Mouse (Mus musculus) hindbrain, embryonic 10.5 days (tissue): ENCODE results near the gene Cyp46a1. TPM values are rescaled to one million over a fixed set of nuclear protein-coding genes. Genes with fewer than 3 reads are reported as not detected.

Experiments used
- DNase-seq: peaks from one replicate; pipeline ENCODE4 v3.0.0-alpha.2; 2017; ENCODE audit warnings: low spot score
- H3K27ac ChIP-seq: fragments of 300-500 bp; sonication (generic); 2 replicates; pipeline ENCODE4 v1.5.1; 2016; ENCODE audit warnings: mild to moderate bottlenecking, moderate library complexity
- H3K27me3 ChIP-seq: fragments of 300-500 bp; sonication (generic); 2 replicates; pipeline ENCODE4 v1.6.1; 2016; ENCODE audit warnings: mild to moderate bottlenecking; ENCODE audit not compliant: poor library complexity, insufficient read depth, severe bottlenecking
- H3K36me3 ChIP-seq: fragments of 300-500 bp; sonication (generic); 2 replicates; pipeline ENCODE4 v1.6.1; 2016; ENCODE audit warnings: mild to moderate bottlenecking, moderate library complexity
- H3K4me1 ChIP-seq: fragments of 300-500 bp; sonication (generic); replicated peaks from 2 replicates; pipeline ENCODE4 v1.6.1; 2016; ENCODE audit warnings: mild to moderate bottlenecking
- H3K4me3 ChIP-seq: fragments of 300-500 bp; sonication (generic); 2 replicates; pipeline ENCODE4 v1.5.1; 2016; ENCODE audit warnings: mild to moderate bottlenecking, moderate library complexity
- H3K9me3 ChIP-seq: fragments of 300-500 bp; sonication (generic); 2 replicates; pipeline ENCODE4 v1.6.1; 2016; ENCODE audit warnings: mild to moderate bottlenecking, moderate library complexity
- WGBS: fragments of 180-500 bp; shearing (Covaris S2); methylation state at CpG from one replicate; pipeline ENCODE4 v1.1.7; 2016; 5-methylcytosine and 5-hydroxymethylcytosine counted together
- polyA plus RNA-seq: library from polyadenylated mRNA; unstranded; fragments of >200 nt; fragmentation: Nextera tagmentation; extraction: Ambion mirVana; gene quantifications from 2 replicates; pipeline ENCODE4 v1.2.1, GENCODE M21; 2016

The Cyp46a1 gene
- polyA plus RNA-seq, 1 experiment from 2014 or later, result 19.1 TPM

DNA sequence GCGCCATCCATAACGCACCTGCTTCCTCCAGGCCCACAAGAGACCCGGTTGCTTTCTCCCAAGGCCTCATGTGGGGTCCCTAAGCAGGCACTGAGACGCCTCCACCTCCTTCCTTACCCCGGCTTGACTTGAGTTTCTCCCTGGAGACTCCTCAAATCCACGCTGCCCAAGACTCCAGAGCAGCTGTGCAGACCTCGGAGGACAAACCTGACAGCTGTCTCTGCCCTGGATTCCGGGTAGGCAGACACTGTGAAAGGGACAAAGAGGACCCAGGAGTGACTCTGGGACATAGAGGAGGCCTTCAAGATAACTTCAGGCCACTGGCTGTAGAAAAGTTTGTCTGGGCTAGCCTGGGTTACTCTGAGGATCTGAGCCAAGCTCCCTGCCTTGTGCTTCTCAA, 40.5 kb downstream of the Cyp46a1 start:
- no peak overlapping the region for H3K4me3 ChIP-seq
- no peak overlapping the region for H3K27ac ChIP-seq
- peaks cover 39% of the 10 kb centered on the region for H3K4me1 ChIP-seq
- H3K27me3 ChIP-seq, result no peaks in the 10 kb centered on the region
- WGBS, result 87% methylated on average over 8 of the region's 8 CpGs
- H3K36me3 ChIP-seq, result no peaks in the 10 kb centered on the region
- no peak for DNase-seq
- H3K9me3 ChIP-seq, result no peaks in the 10 kb centered on the region

DNA sequence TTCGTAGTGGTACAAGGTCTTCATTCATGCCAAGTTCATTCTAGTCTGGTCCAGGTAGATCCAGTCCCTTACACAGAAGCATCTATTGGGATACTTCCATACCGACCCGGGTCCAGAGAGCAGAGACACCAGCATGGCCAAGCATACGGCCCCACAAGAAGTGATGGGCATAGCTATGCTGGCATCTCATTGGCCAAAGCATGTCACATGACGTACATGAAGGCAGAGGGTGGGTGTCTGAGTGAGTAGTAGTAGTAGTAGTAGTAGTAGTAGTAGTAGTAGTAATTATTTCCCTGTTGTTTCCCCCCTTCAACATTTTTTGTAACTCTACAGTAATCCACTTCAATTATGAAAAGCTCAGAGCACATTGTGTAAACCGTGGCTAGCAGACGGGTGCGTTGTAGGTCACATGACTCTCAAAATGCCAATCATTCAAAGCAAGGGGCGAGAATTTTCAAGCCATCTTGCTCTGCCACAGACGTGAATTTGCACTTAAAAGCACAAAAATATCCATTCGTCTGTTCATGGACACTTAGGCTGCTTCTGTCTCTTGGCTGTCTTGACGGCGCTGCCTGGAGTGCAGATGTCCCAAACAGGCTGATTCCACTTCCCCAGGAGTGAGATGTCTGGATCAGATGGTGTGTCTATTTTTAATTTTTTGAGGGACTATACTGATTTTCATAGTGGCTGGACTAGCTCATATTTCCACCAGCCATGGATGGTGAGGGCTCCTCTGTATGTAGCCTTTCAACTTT, 44.4 kb downstream of the Cyp46a1 start:
- no peak for DNase-seq
- Histone ChIP-seq H3K27me3 (0 out of 2 replicates have a peak, but pooled peaks cover 2% of the 10 kb centered on the region), H3K9me3 (no peaks in the 10 kb centered on the region), H3K36me3 (no peaks in the 10 kb centered on the region), H3K27ac (no peak overlapping the region), H3K4me1 (peaks cover 14% of the 10 kb centered on the region; the same call in 1 of the 2 replicates), H3K4me3 (no peak overlapping the region)
- WGBS, result 90% methylated on average over 13 of the region's 13 CpGs

DNA sequence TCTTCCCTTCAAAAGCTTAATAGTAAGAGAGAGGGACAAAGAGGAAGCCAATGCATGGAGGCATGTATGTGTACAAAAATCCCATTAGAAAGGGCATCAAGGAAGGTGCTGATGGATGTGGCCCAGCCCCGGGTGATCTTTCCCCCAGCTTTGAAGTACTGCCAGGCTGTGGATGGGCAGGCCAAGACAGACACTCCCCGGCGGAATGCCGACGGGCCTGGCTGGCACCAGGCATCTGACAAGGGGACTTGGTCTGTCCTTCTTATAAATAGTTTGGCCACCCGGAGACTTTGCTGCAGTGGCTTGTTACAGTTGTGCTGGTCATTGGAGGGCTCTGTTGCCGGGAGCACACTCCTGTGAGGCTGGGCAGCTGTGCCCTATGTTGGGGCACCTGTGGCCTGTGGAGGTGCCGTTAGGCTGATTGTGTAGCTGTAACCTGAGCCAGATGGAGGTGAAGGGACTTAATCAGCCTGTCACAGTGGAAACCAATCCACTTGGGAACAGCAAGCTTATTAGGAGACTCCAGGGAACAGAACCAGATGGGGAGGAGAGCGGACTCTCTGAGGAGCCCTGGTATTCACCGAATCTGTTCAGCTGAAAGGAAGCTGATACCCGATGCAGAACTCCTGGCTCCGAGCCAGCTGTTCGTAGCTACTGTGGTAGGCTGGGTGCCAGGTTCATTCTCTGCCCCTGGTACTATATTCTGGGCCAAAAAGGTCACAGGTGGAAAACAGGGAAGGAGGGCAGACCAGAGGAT, 52.5 kb downstream of the Cyp46a1 start:
- no peak for DNase-seq
- no peaks in the 10 kb centered on the region for H3K36me3 ChIP-seq
- peak overlapping the region; percentile 31; the same call in 1 of the 2 replicates for H3K27ac ChIP-seq
- no peaks in the 10 kb centered on the region for H3K9me3 ChIP-seq
- H3K27me3 ChIP-seq, result peaks cover 4% of the 10 kb centered on the region; the same call in 1 of the 2 replicates
- H3K4me1 ChIP-seq, result peaks cover 29% of the 10 kb centered on the region
- 76% methylated on average over 13 of the region's 13 CpGs for WGBS
- H3K4me3 ChIP-seq, result no peak overlapping the region

DNA sequence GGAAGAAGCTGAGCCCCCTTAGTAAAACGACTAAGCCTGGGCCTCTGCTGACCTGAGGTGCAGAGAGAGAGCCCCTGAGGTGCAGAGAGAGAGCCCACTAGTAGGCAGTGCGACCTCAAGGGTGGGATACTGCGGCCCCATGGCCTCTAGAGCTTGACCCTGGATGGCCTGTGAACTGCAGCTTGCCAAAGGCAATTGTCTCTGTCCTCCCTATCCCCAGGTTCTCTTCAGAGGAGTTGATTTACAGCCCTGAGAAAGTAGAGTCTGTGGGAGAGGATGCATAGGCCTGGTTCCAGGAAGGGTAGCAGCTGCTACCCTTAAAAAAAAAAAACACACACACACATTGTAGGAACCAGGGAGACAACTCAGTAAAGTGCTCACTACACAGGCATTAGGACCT, 55.5 kb downstream of the Cyp46a1 start:
- WGBS, result 23% methylated on average over 3 of the region's 3 CpGs
- Histone ChIP-seq H3K27me3 (peaks cover 4% of the 10 kb centered on the region; the same call in 1 of the 2 replicates), H3K9me3 (no peaks in the 10 kb centered on the region), H3K4me1 (peaks cover 53% of the 10 kb centered on the region), H3K27ac (peak overlapping the region; percentile 3; the same call in 1 of the 2 replicates), H3K4me3 (no peak overlapping the region), H3K36me3 (no peaks in the 10 kb centered on the region)
- no peak for DNase-seq

DNA sequence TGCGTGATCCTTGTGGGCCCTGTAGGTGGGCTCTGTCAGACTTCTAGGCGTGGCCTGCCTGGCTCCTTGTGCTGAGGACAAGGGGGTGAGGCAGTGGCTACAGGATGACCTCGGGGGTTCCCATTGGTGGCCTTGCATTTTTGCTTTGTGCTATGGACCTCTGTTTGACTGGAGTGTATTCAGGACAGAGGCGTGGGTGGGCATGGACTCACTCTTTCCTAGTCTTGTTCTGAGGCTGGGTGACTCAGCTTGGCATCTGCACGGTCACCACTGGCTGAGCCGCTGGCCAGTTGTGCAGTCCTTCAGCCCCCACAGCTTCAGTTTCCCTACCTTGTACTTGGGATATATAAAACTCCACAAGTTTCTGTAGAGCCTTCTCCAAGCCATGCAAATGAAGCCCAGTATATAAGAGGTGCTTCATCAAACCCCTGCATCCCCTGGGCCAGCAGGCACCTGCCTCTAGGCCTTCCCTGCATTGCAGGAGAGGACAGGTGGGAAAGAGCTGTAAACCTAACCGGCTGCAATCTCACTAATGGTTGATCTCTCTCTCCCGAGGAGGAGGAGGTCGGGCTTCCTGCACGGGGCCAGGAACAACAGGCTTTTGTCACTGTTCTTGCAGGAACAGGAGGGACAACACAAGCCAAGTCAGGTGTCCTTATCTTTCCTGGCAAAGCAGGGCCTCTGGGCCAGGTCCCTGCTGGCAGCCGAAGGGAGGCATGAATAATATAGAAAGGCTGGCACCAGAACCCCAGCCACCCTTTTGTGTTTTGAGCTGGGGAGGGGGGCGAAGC, 58.3 kb downstream of the Cyp46a1 start:
- H3K4me1 ChIP-seq, result peaks cover 68% of the 10 kb centered on the region
- 76% methylated on average over 12 of the region's 12 CpGs for WGBS
- no peak for DNase-seq

DNA sequence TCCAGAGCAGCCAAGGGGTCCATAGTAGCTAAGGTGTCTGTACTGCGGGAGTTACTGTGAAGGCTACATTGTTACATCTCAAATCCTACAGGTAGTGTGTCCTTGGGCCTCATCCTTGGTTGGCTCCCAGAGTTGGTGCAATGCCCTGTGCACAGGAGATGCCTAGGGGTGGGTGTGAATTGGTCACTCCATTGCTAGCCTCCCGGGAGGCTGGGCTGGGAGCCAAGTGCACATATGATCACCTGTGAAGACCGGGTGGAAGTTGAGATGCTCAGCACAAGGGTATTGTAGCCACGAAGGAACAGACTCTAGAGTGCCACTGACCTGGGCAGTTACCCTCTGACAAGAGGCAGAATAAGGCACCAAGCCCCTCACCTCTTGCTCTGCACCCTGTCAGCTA, 58.9 kb downstream of the Cyp46a1 start:
- no peak for DNase-seq
- WGBS, result 88% methylated on average over 4 of the region's 4 CpGs
- Histone ChIP-seq H3K36me3 (no peaks in the 10 kb centered on the region), H3K9me3 (no peaks in the 10 kb centered on the region), H3K27ac (peak overlapping the region; percentile 74), H3K4me3 (no peak overlapping the region), H3K4me1 (peaks cover 65% of the 10 kb centered on the region), H3K27me3 (no peaks in the 10 kb centered on the region)

More for the DNA sequence above, 58.3 kb downstream of the Cyp46a1 start:
- peak overlapping the region; percentile 74 for H3K27ac ChIP-seq
- peaks cover 3% of the 10 kb centered on the region; the same call in 1 of the 2 replicates for H3K27me3 ChIP-seq
- H3K4me3 ChIP-seq, result no peak overlapping the region
- no peaks in the 10 kb centered on the region for H3K9me3 ChIP-seq
- no peaks in the 10 kb centered on the region for H3K36me3 ChIP-seq

DNA sequence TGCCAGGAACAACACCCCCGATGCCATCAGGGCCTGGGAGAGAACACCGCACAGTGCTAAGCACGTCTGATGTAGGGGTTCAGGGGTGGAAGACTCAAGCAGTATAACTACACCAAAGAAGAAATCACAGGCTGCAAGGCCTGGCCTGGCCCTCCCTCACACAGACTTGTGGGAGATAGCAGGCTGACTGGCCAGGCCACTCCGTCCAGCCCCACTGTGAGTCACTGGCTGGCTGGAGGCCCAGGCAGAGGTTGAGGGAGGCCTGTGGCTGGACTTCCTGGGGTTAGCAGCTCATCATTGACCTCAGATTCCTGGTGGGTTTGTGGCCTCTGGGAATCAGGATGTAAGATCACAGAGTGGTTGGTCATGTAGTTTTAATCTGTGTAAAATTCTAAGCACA, 59.5 kb downstream of the Cyp46a1 start:
- H3K4me1 ChIP-seq, result peaks cover 62% of the 10 kb centered on the region
- no peak overlapping the region for H3K4me3 ChIP-seq
- 82% methylated on average over 4 of the region's 4 CpGs for WGBS
- no peaks in the 10 kb centered on the region for H3K36me3 ChIP-seq
- no peaks in the 10 kb centered on the region for H3K27me3 ChIP-seq
- H3K9me3 ChIP-seq, result no peaks in the 10 kb centered on the region
- DNase-seq, result no peak
- H3K27ac ChIP-seq, result peak overlapping the region; percentile 74; the same call in 1 of the 2 replicates

DNA sequence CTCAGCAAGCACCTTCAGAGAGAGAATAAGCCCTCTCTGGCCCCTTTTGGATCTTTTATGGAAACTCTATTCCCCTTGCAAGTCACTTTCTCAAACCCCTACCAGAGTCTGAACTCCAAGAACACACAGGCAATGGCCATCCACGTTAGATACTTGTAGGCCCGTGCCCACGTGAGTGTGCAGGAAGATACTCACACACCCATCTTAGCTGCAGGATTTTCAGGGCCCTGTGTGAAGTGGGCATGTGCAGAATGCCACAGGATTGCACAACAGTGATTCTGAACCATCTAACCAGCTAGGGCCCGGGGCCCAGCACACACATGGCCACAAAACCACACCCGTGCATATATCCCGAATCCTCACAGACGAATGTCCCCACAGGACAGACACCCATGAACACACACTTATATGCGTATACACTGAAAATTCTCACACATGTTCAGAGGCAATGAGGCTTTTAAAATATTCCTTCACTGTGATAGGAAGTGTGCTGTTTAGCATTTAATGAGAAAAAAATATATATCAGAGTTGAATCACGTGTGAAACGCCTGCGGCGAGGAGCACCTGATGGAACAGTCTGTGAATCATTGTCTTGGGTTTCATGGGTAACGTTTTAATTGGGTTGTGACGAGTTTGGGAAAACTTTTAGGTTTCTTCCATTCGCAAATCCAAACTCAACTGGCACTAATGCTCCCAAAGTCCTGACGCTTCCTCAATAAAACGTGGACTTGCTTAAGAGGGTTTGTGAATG, 60.5 kb downstream of the Cyp46a1 start:
- peaks cover 59% of the 10 kb centered on the region for H3K4me1 ChIP-seq

DNA sequence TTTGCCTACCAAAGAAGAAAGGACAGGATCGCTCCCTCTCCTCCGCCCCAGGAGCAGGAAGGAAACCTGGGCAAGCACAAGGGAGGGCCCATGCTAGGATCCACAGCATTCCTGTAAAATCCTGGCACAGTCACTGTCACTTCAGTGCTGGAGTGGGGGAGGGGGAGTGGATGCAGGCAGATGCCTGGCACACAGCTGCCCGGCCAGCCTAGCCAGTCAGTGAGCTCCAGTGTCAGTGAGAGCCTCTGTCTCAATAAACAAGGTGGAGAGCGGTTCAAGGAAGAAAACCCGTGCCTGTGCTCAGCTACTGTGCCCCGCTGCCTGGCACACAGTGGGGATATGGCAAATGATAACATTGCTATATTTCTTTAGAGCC, 61.1 kb downstream of the Cyp46a1 start:
- no peak overlapping the region for H3K4me3 ChIP-seq
- no peaks in the 10 kb centered on the region for H3K27me3 ChIP-seq
- H3K36me3 ChIP-seq, result no peaks in the 10 kb centered on the region
- H3K27ac ChIP-seq, result peak overlapping the region; percentile 90
- DNase-seq, result no peak
- WGBS, result 78% methylated on average over 6 of the region's 6 CpGs
- no peaks in the 10 kb centered on the region for H3K9me3 ChIP-seq
- H3K4me1 ChIP-seq, result peaks cover 55% of the 10 kb centered on the region

More for the DNA sequence above, 60.5 kb downstream of the Cyp46a1 start:
- no peaks in the 10 kb centered on the region for H3K36me3 ChIP-seq
- H3K4me3 ChIP-seq, result no peak overlapping the region
- 91% methylated on average over 17 of the region's 17 CpGs for WGBS
- peak overlapping the region; percentile 90 for H3K27ac ChIP-seq
- H3K9me3 ChIP-seq, result no peaks in the 10 kb centered on the region
- DNase-seq, result no peak
- H3K27me3 ChIP-seq, result no peaks in the 10 kb centered on the region

DNA sequence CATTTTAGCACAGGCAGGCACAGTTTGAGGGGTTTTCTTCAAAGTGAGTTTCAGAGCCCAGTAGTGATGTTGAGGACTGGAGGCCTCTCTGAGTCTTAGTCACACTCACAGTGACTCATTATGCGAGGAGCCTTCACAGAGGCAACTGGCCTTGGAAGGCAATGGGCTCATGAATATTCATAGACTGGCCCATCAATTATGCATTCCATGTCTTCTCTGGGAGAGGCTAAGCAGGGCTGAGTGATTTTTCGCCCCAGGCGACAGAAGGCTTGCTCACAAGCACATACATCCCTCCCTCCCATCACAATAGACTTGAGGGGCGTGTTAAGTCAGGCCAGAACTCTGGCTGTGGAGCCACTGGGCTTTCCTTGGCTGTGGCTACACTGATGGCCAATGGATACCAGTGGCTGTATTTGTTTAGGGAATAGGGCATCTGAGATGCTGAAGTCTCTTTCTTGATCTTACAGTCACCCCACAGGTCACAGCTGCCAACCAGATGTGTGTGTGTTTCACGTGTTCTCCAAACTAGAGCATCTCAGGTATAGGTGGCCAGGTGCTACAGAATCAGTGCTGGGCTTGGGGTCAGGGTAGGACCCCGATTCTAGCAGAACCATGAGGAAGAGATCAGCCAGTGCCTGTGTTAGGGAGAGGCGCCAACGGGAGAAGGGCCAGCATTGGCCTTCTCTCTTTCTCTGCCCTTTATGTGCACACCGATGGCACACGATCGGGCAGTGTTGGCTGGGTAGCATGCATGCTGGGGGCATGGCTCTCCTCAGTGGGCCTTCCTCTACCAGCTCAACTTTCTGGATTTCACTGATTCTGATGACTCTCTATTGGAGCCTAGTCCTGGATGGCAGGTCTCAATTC, 62.1 kb downstream of the Cyp46a1 start:
- Histone ChIP-seq H3K9me3 (no peaks in the 10 kb centered on the region), H3K4me1 (peaks cover 60% of the 10 kb centered on the region), H3K27ac (peak overlapping the region; percentile 90), H3K36me3 (no peaks in the 10 kb centered on the region), H3K4me3 (no peak overlapping the region), H3K27me3 (peaks cover 2% of the 10 kb centered on the region; the same call in 1 of the 2 replicates)
- peak; percentile 85 for DNase-seq
- WGBS, result 61% methylated on average over 11 of the region's 11 CpGs

DNA sequence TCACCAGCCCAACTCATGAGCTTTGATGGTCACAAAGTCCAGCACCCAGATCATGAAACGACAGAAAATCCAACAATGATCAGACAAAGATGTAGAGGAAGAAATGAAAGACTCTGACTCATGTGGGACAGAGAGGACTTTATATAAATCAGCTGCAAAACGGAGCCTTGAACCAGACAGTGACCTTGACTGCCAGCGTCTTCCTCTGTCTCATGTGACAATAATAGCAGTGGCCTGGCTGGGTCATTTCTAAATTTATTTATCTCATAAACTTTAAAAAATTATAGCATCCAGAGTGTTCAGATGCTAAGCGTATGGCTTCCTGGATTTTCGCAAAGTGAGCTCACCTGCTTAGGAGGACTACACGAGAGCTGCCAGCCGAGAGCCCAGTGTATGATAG, 64.5 kb downstream of the Cyp46a1 start:
- no peak for DNase-seq
- H3K4me1 ChIP-seq, result peaks cover 43% of the 10 kb centered on the region
- no peaks in the 10 kb centered on the region for H3K9me3 ChIP-seq
- 87% methylated on average over 7 of the region's 7 CpGs for WGBS
- no peaks in the 10 kb centered on the region for H3K36me3 ChIP-seq
- no peak overlapping the region for H3K4me3 ChIP-seq
- peaks cover 3% of the 10 kb centered on the region; the same call in 1 of the 2 replicates for H3K27me3 ChIP-seq
- H3K27ac ChIP-seq, result no peak overlapping the region
